Mouse (Mus musculus) heart, embryonic 14.5 days (tissue): ENCODE measurements at regions not wholly inside any gene's neighbourhood (a gene's known extent, or its start where the extent isn't known, plus 50 kb on each side); places are given as distances from the start of the nearest gene placed in this dataset.

ENCODE experiments used
- ATAC-seq: fragments of 200-750 bp; cut with Nextera tagmentation; 2 replicates; pipeline ENCODE4 v1.8.0; 2017; ENCODE audit warnings: low read depth, moderate TSS enrichment; ENCODE audit not compliant: insufficient number of reproducible peaks, insufficient read depth, low FRiP score
- H3K27ac ChIP-seq, 2 experiments: fragments of 200-500 bp in 1 of 2; fragments of 300-500 bp in 1 of 2; sonication (generic) in 1 of 2; replicated peaks in 1 of 2; 2 replicates each; pipeline ENCODE4 v1.5.1; 2012 to 2014; ENCODE audit warnings: low read depth in 2 of 2, low read length in 2 of 2, control low read depth in 1 of 2, mild to moderate bottlenecking in 1 of 2, mixed read lengths in 1 of 2; ENCODE audit not compliant: control insufficient read depth in 1 of 2, insufficient read depth in 1 of 2
- H3K27me3 ChIP-seq: fragments of 300-500 bp; sonication (generic); 2 replicates; pipeline ENCODE4 v1.6.1; 2014; ENCODE audit warnings: mild to moderate bottlenecking, low read length, control low read depth; ENCODE audit not compliant: control insufficient read depth, insufficient read depth
- H3K36me3 ChIP-seq: fragments of 300-500 bp; sonication (generic); 2 replicates; pipeline ENCODE4 v1.6.1; 2014; ENCODE audit warnings: mild to moderate bottlenecking, control low read depth, low read length, mixed read lengths; ENCODE audit not compliant: control insufficient read depth, insufficient read depth
- H3K4me1 ChIP-seq, 2 experiments: fragments of 200-500 bp in 1 of 2; fragments of 300-500 bp in 1 of 2; sonication (generic) in 1 of 2; 2 replicates each; pipeline ENCODE4 v1.6.1; 2012 to 2014; ENCODE audit warnings: low read length in 2 of 2, control low read depth in 1 of 2, mixed read lengths in 1 of 2; ENCODE audit not compliant: control insufficient read depth in 2 of 2, insufficient read depth in 2 of 2
- H3K4me2 ChIP-seq: fragments of 300-500 bp; sonication (generic); 2 replicates; pipeline ENCODE4 v1.6.1; 2014; ENCODE audit warnings: mild to moderate bottlenecking, low read length
- H3K4me3 ChIP-seq, 2 experiments: fragments of 200-500 bp in 1 of 2; fragments of 300-500 bp in 1 of 2; sonication (generic) in 1 of 2; 2 replicates each; pipeline ENCODE4 v1.5.1; 2012 to 2014; ENCODE audit warnings: low read length in 2 of 2, mild to moderate bottlenecking in 2 of 2, control low read depth in 1 of 2, low read depth in 1 of 2, moderate library complexity in 1 of 2; ENCODE audit not compliant: control insufficient read depth in 1 of 2, insufficient read depth in 1 of 2
- H3K9ac ChIP-seq: fragments of 300-500 bp; sonication (generic); 2 replicates; pipeline ENCODE4 v1.6.1; 2014; ENCODE audit warnings: mild to moderate bottlenecking, low read length
- H3K9me3 ChIP-seq: fragments of 300-500 bp; sonication (generic); 2 replicates; pipeline ENCODE4 v1.6.1; 2016; ENCODE audit warnings: low read length, control low read depth; ENCODE audit not compliant: control insufficient read depth
- WGBS: fragments of 180-500 bp; shearing (Covaris S2); extraction: QIAGEN DNeasy Blood & Tissue Kit; methylation state at CpG from one replicate; pipeline ENCODE4 v1.1.7; 2014; 5-methylcytosine and 5-hydroxymethylcytosine counted together

GRCm38 (mm10) chr9:33483541-33483846, 847.5 kb downstream of the Ets1 start:
- no peak overlapping the region for H3K4me3 ChIP-seq
- H3K4me1 ChIP-seq: no peaks in the 10 kb centered on the region
- no peak overlapping the region for H3K27ac ChIP-seq
- no peak for ATAC-seq
- H3K4me2 ChIP-seq: no peak overlapping the region
- no peaks in the 10 kb centered on the region for H3K9me3 ChIP-seq
- no peak overlapping the region for H3K9ac ChIP-seq
- H3K36me3 ChIP-seq: no peaks in the 10 kb centered on the region
- H3K27me3 ChIP-seq: no peaks in the 10 kb centered on the region
- WGBS: 68% methylated on average over 2 of the region's 2 CpGs

GRCm38 (mm10) chr9:33533101-33533810, 897.2 kb downstream of the Ets1 start:
- no peak overlapping the region for H3K4me3 ChIP-seq
- no peaks in the 10 kb centered on the region for H3K4me1 ChIP-seq
- H3K4me2 ChIP-seq: no peak overlapping the region
- H3K9me3 ChIP-seq: no peaks in the 10 kb centered on the region
- H3K27me3 ChIP-seq: no peaks in the 10 kb centered on the region
- WGBS: 59% methylated on average over 1 of the region's 1 CpGs
- no peaks in the 10 kb centered on the region for H3K36me3 ChIP-seq
- H3K27ac ChIP-seq: no peak overlapping the region
- no peak for ATAC-seq
- H3K9ac ChIP-seq: no peak overlapping the region

GRCm38 (mm10) chr9:33543301-33543700, 907.3 kb downstream of the Ets1 start:
- WGBS: 41% methylated on average over 5 of the region's 5 CpGs
- Histone ChIP-seq H3K36me3 (no peaks in the 10 kb centered on the region), H3K27ac (no peak overlapping the region), H3K27me3 (no peaks in the 10 kb centered on the region), H3K4me3 (no peak overlapping the region), H3K4me1 (no peaks in the 10 kb centered on the region), H3K9me3 (no peaks in the 10 kb centered on the region), H3K9ac (no peak overlapping the region), H3K4me2 (no peak overlapping the region)
- no peak for ATAC-seq

GRCm38 (mm10) chr9:33546126-33546737, 910.2 kb downstream of the Ets1 start:
- H3K9me3 ChIP-seq: no peaks in the 10 kb centered on the region
- 79% methylated on average over 4 of the region's 4 CpGs for WGBS
- H3K27me3 ChIP-seq: no peaks in the 10 kb centered on the region
- no peak overlapping the region for H3K9ac ChIP-seq
- H3K4me2 ChIP-seq: no peak overlapping the region
- H3K36me3 ChIP-seq: no peaks in the 10 kb centered on the region
- H3K4me3 ChIP-seq: no peak overlapping the region
- H3K27ac ChIP-seq: no peak overlapping the region
- H3K4me1 ChIP-seq: no peaks in the 10 kb centered on the region
- no peak for ATAC-seq

- H3K4me2 ChIP-seq: no peak overlapping the region
- 82% methylated on average over 5 of the region's 5 CpGs for WGBS
- no peaks in the 10 kb centered on the region for H3K9me3 ChIP-seq
- H3K4me1 ChIP-seq: no peaks in the 10 kb centered on the region
- H3K9ac ChIP-seq: no peak overlapping the region
- no peak for ATAC-seq
- no peak overlapping the region for H3K27ac ChIP-seq
- H3K27me3 ChIP-seq: no peaks in the 10 kb centered on the region
- no peaks in the 10 kb centered on the region for H3K36me3 ChIP-seq
- no peak overlapping the region for H3K4me3 ChIP-seq
These were observed 913.4 kb downstream of the Ets1 start for GRCm38 (mm10) chr9:33549395-33549794.

- no peak overlapping the region for H3K4me3 ChIP-seq
- no peak overlapping the region for H3K9ac ChIP-seq
- no peak overlapping the region for H3K4me2 ChIP-seq
- WGBS: 68% methylated on average over 2 of the region's 2 CpGs
- H3K36me3 ChIP-seq: no peaks in the 10 kb centered on the region
- no peak for ATAC-seq
- H3K27ac ChIP-seq: no peak overlapping the region
- no peaks in the 10 kb centered on the region for H3K4me1 ChIP-seq
- no peaks in the 10 kb centered on the region for H3K9me3 ChIP-seq
- H3K27me3 ChIP-seq: no peaks in the 10 kb centered on the region
These were observed 913.7 kb upstream of the Kirrel3 start for GRCm38 (mm10) chr9:33571990-33572389.

- ATAC-seq: no peak
- Histone ChIP-seq H3K9me3 (no peaks in the 10 kb centered on the region), H3K36me3 (no peaks in the 10 kb centered on the region), H3K4me3 (no peak overlapping the region), H3K27ac (no peak overlapping the region), H3K4me2 (no peak overlapping the region), H3K27me3 (no peaks in the 10 kb centered on the region), H3K9ac (no peak overlapping the region), H3K4me1 (no peaks in the 10 kb centered on the region)
- WGBS: 58% methylated on average over 1 of the region's 1 CpGs
These were observed 874.2 kb upstream of the Kirrel3 start for GRCm38 (mm10) chr9:33611511-33611910.

- WGBS: 59% methylated on average over 1 of the region's 1 CpGs
These were observed 861.3 kb upstream of the Kirrel3 start for GRCm38 (mm10) chr9:33624378-33624777.

More at GRCm38 (mm10) chr9:33624378-33624777, 861.3 kb upstream of the Kirrel3 start:
- ATAC-seq: no peak
- no peaks in the 10 kb centered on the region for H3K4me1 ChIP-seq
- no peak overlapping the region for H3K9ac ChIP-seq
- no peaks in the 10 kb centered on the region for H3K36me3 ChIP-seq
- no peak overlapping the region for H3K4me3 ChIP-seq
- no peak overlapping the region for H3K4me2 ChIP-seq
- no peaks in the 10 kb centered on the region for H3K27me3 ChIP-seq
- no peak overlapping the region for H3K27ac ChIP-seq
- no peaks in the 10 kb centered on the region for H3K9me3 ChIP-seq
